Mouse (Mus musculus) heart, embryonic 11.5 days (tissue): ENCODE results near the gene Cutc. TPM values are rescaled to one million over a fixed set of nuclear protein-coding genes. Genes with fewer than 3 reads are reported as not detected.

Experiments used
- ATAC-seq: fragments of 200-750 bp; cut with Nextera tagmentation; replicated peaks from 2 replicates; pipeline ENCODE4 v1.8.0; 2017; ENCODE audit warnings: moderate library complexity; ENCODE audit not compliant: insufficient number of reproducible peaks, low FRiP score, low TSS enrichment
- H3K27ac ChIP-seq: fragments of 300-500 bp; sonication (generic); 2 replicates; pipeline ENCODE4 v1.5.1; 2014; ENCODE audit warnings: mild to moderate bottlenecking, low read depth, low read length
- H3K27me3 ChIP-seq: fragments of 300-500 bp; sonication (generic); 2 replicates; pipeline ENCODE4 v1.6.1; 2014; ENCODE audit warnings: mild to moderate bottlenecking, low read length, mixed read lengths; ENCODE audit not compliant: control insufficient read depth, insufficient read depth
- H3K36me3 ChIP-seq: fragments of 300-500 bp; sonication (generic); 2 replicates; pipeline ENCODE4 v1.6.1; 2014; ENCODE audit warnings: mild to moderate bottlenecking, low read length, moderate library complexity, mixed read lengths; ENCODE audit not compliant: control insufficient read depth, insufficient read depth
- H3K4me1 ChIP-seq: fragments of 300-500 bp; sonication (generic); 2 replicates; pipeline ENCODE4 v1.6.1; 2014; ENCODE audit warnings: low read length; ENCODE audit not compliant: control insufficient read depth, insufficient read depth
- H3K4me2 ChIP-seq: fragments of 300-500 bp; sonication (generic); 2 replicates; pipeline ENCODE4 v1.6.1; 2014; ENCODE audit warnings: mild to moderate bottlenecking, moderate library complexity
- H3K4me3 ChIP-seq: fragments of 300-500 bp; sonication (generic); 2 replicates; pipeline ENCODE4 v1.5.1; 2014; ENCODE audit warnings: low read depth, low read length
- H3K9ac ChIP-seq: fragments of 300-500 bp; sonication (generic); 2 replicates; pipeline ENCODE4 v1.6.1; 2014; ENCODE audit warnings: mild to moderate bottlenecking, low read depth, low read length, moderate library complexity
- H3K9me3 ChIP-seq: fragments of 300-500 bp; sonication (generic); replicated peaks from 2 replicates; pipeline ENCODE4 v1.6.1; 2016; ENCODE audit warnings: low read length; ENCODE audit not compliant: control insufficient read depth
- WGBS: fragments of 180-500 bp; shearing (Covaris S2); extraction: QIAGEN DNeasy Blood & Tissue Kit; methylation state at CpG from one replicate; pipeline ENCODE4 v1.1.7; 2014; ENCODE audit not compliant: insufficient replicate concordance; 5-methylcytosine and 5-hydroxymethylcytosine counted together
- polyA plus RNA-seq: library from polyadenylated mRNA; unstranded; fragments of >200 nt; fragmentation: Nextera tagmentation; extraction: Ambion mirVana; gene quantifications from 2 replicates; pipeline ENCODE4 v1.2.1, GENCODE M21; 2014

The Cutc gene
- polyA plus RNA-seq, 1 experiment from 2014 or later, result 10.9 TPM

DNA sequence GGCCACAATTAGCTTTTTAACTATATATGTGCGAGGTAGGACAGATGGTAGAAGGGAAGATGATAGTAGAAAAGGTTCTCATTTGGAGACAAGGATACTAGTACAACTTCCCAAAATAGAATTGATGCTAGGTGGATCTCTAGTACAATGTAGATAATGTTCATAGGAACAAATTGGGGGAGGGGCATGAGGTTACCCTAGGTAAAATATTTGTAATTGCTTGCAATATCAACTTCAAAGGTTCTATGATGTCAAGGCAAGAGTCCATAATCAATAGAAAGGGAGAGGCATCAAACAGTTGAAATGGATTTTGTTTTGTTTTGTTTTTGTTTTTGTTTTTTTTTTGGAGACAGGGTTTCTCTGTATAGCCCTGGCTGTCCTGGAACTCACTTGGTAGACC lies 41.2 kb downstream of the Cutc start:
- no peak for ATAC-seq
- H3K4me3 ChIP-seq, result no peak overlapping the region
- no peaks in the 10 kb centered on the region for H3K36me3 ChIP-seq
- no peaks in the 10 kb centered on the region for H3K4me1 ChIP-seq
- no peak overlapping the region for H3K27ac ChIP-seq
- no peak overlapping the region for H3K4me2 ChIP-seq
- H3K9me3 ChIP-seq, result no peaks in the 10 kb centered on the region
- 89% methylated on average over 1 of the region's 1 CpGs for WGBS
- no peak overlapping the region for H3K9ac ChIP-seq
- peaks cover 2% of the 10 kb centered on the region; the same call in 1 of the 2 replicates for H3K27me3 ChIP-seq

DNA sequence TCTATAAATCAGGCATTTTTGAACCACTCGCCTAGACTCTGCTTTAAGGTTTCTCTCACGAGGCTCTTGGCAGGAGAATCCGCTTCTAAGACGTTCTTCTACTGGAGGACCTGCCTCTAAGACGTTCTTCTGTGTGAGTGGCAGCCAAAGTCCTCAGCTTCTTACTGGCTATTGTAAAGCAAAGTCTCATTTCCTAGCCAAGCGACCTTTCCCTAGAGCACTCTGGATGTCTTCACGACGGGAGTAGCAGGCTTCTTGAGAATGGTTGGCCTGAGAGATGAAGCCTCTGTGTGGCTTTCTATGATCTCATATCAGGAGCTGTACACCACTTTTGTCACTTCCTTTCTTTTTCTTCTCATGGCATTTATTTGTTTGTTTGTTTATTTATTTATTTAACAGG lies 42.7 kb downstream of the Cutc start:
- Histone ChIP-seq H3K4me1 (no peaks in the 10 kb centered on the region), H3K4me3 (no peak overlapping the region), H3K27me3 (peaks cover 2% of the 10 kb centered on the region; the same call in 1 of the 2 replicates), H3K4me2 (no peak overlapping the region), H3K36me3 (no peaks in the 10 kb centered on the region), H3K9ac (no peak overlapping the region), H3K9me3 (no peaks in the 10 kb centered on the region), H3K27ac (no peak overlapping the region)
- ATAC-seq, result no peak
- 77% methylated on average over 8 of the region's 8 CpGs for WGBS

- no peaks in the 10 kb centered on the region for H3K4me1 ChIP-seq
- H3K4me3 ChIP-seq, result no peak overlapping the region
- H3K4me2 ChIP-seq, result no peak overlapping the region
- H3K9me3 ChIP-seq, result no peaks in the 10 kb centered on the region
- no peaks in the 10 kb centered on the region for H3K36me3 ChIP-seq
- peaks cover 2% of the 10 kb centered on the region; the same call in 1 of the 2 replicates for H3K27me3 ChIP-seq
- H3K27ac ChIP-seq, result no peak overlapping the region
- WGBS, result 69% methylated on average over 5 of the region's 5 CpGs
- ATAC-seq, result no peak
- no peak overlapping the region for H3K9ac ChIP-seq
Observed at GRCm38 (mm10) chr19:43797216-43797615, 44.4 kb downstream of the Cutc start.

- no peak overlapping the region for H3K9ac ChIP-seq
- ATAC-seq, result no peak
- H3K36me3 ChIP-seq, result no peaks in the 10 kb centered on the region
- no peak overlapping the region for H3K4me3 ChIP-seq
- 70% methylated on average over 9 of the region's 9 CpGs for WGBS
- no peaks in the 10 kb centered on the region for H3K4me1 ChIP-seq
- no peak overlapping the region for H3K4me2 ChIP-seq
- H3K27ac ChIP-seq, result no peak overlapping the region
- peaks cover 2% of the 10 kb centered on the region; the same call in 1 of the 2 replicates for H3K27me3 ChIP-seq
- H3K9me3 ChIP-seq, result no peaks in the 10 kb centered on the region
Observed at GRCm38 (mm10) chr19:43801427-43802051, 48.7 kb downstream of the Cutc start.

DNA sequence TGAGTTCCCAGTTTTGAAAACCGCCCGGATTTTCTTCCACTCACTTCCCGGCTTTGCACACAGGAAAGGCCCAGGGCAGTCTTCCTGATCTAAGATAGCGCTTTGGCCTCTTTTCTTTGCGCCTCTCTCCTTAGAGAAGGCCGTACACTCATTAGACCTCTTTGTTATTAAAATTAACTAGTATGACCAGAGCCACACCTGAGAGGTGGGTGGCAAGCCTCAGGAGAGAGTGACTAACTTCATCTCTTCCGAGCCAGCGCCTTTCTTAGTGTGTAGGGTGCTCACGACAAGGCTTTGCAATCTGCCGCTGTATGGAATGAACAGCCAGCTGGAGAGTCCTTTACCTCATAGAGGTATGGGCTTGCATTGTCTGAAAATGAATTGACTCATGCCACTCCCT lies 51.1 kb downstream of the Cutc start:
- 79% methylated on average over 10 of the region's 10 CpGs for WGBS
- H3K4me3 ChIP-seq, result no peak overlapping the region

DNA sequence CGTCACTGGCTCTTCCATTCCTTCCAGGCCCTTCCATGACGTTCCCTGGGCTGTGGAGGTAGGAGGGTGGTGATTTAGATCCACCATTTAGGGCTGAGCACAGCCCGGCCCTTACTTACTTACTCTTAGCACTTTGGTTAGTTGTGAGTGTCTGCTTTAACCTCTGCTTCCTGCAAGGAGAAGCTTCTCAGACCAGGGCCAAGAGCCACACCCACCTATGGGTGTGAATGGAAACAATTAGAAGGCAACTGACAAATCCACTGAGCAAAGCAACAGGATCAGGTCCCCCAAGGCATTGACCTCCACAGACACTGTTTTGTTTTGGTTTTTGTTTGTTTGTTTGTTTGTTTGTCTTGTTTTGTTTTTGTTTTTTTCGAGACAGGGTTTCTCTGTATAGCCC lies 56.5 kb downstream of the Cutc start:
- Histone ChIP-seq H3K27me3 (no peaks in the 10 kb centered on the region), H3K4me1 (no peaks in the 10 kb centered on the region), H3K27ac (no peak overlapping the region), H3K4me3 (no peak overlapping the region), H3K4me2 (no peak overlapping the region), H3K9ac (no peak overlapping the region), H3K36me3 (no peaks in the 10 kb centered on the region), H3K9me3 (no peaks in the 10 kb centered on the region)
- WGBS, result 29% methylated on average over 4 of the region's 4 CpGs
- ATAC-seq, result no peak

More for the DNA sequence above, 51.1 kb downstream of the Cutc start:
- Histone ChIP-seq H3K4me2 (no peak overlapping the region), H3K36me3 (no peaks in the 10 kb centered on the region), H3K27me3 (no peaks in the 10 kb centered on the region), H3K27ac (no peak overlapping the region), H3K9ac (no peak overlapping the region), H3K9me3 (no peaks in the 10 kb centered on the region), H3K4me1 (no peaks in the 10 kb centered on the region)
- no peak for ATAC-seq

- Histone ChIP-seq H3K4me2 (no peak overlapping the region), H3K4me1 (no peaks in the 10 kb centered on the region), H3K4me3 (no peak overlapping the region), H3K36me3 (no peaks in the 10 kb centered on the region), H3K9ac (no peak overlapping the region), H3K9me3 (no peaks in the 10 kb centered on the region), H3K27me3 (no peaks in the 10 kb centered on the region), H3K27ac (no peak overlapping the region)
- whole genome bisulfite sequencing, result 92% methylated on average over 4 of the region's 4 CpGs
- no peak for ATAC-seq
Observed at GRCm38 (mm10) chr19:43811419-43811818, 58.6 kb downstream of the Cutc start.

- Histone ChIP-seq H3K27me3 (no peaks in the 10 kb centered on the region), H3K9me3 (no peaks in the 10 kb centered on the region), H3K4me2 (no peak overlapping the region), H3K36me3 (no peaks in the 10 kb centered on the region), H3K4me1 (no peaks in the 10 kb centered on the region), H3K27ac (no peak overlapping the region), H3K4me3 (no peak overlapping the region), H3K9ac (no peak overlapping the region)
- no peak for ATAC-seq
- 83% methylated on average over 10 of the region's 10 CpGs for WGBS
Observed at GRCm38 (mm10) chr19:43813315-43813714, 60.5 kb downstream of the Cutc start.
